Mouse (Mus musculus) liver, adult 10 weeks (tissue): ENCODE data around the gene Gpld1. TPM values are rescaled to one million over a fixed set of nuclear protein-coding genes. Genes with fewer than 3 reads are reported as not detected.

Experiments
- polyA plus RNA-seq: library from polyadenylated mRNA; stranded (reverse); fragments of 350-450 nt; fragmentation: Illumina TruSeq; extraction: RNeasy Lipid Tissue Mini Kit (QIAGEN cat#74804); gene quantifications from one replicate; pipeline ENCODE4 v1.2.3, GENCODE M21; 2014; ENCODE audit warnings: low read depth, low replicate concordance

Gene Gpld1
- polyA plus RNA-seq = 86.2 TPM

DNA sequence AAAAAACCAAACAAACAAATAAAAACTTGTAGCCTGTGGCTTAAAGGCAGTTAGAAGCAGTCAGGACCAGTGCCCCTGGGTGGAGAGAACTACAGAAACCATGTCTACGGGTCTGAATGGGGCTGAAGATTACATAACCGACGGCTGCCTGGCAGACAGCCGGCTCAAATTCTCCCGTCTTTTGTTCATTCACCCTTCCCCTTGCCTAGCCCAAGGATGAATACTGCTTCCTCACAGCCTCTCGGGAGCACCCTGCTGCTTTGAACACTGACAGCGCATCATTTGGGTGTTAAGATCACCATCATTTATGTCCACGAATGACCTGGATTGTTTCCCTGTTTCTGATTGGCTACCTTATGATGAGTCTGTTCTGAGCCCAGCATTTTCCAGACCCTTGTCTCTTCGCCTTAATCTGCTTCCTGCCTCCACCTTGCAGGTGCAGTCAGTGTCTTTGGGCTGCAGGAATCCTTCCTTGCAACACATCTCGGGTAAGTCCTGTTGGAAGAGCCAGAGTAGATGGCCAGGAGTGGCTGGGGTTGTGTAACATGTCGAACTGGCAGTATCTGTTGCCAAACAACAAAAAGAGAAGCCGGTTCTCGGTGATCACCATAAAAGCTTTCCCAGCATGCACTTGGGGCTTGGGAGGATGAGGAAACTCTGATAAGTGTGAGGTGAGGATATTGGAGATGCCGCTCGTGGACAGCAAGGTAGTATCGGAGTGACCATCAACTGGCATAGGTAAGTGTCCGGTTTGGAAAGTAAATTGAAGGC, at the start of gene Gpld1:
Gene Gpld1 (plus strand): TSS at position 641 of the 771 bp plus-strand sequence.

DNA sequence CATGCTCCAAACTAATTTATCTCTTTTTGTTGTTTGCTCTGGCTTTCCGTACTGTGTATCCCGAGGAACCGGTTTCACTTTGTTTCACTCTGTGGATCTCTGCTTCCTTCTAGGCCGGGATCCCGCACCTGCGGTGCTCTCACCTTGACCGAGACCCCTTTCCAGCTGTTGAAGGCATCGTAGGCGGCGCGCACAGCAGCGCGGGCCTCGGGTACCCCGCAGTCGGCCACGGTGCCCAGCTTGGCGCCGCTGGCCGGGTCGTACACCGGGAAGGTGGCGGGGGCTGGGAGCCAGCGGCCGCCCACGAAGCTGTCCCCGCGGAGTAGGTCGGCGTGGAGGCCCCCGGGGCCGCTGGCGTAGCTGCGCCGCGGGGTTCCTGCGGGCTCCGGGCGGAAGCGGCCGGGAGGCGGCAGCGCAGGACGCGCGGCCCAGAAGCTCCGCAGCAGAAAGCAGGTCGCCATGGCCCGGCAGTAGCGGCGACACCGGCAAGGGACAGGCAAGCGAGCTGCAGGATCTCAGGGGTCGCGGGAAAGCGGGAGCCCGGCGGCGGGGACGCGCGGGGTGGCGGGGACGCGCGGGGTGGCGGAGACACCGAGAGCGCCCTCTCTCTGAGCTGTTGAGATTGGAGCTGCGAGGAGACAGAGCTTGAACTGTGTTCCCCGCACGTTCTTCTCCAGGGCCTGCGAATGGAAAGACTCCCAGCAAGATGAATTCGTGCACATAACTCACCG, 5.7 kb upstream of the Gpld1 start, which contains the start of gene Aldh5a1:
Gene Aldh5a1 (minus strand): TSS at position 554 of the 731 bp plus-strand sequence.

DNA sequence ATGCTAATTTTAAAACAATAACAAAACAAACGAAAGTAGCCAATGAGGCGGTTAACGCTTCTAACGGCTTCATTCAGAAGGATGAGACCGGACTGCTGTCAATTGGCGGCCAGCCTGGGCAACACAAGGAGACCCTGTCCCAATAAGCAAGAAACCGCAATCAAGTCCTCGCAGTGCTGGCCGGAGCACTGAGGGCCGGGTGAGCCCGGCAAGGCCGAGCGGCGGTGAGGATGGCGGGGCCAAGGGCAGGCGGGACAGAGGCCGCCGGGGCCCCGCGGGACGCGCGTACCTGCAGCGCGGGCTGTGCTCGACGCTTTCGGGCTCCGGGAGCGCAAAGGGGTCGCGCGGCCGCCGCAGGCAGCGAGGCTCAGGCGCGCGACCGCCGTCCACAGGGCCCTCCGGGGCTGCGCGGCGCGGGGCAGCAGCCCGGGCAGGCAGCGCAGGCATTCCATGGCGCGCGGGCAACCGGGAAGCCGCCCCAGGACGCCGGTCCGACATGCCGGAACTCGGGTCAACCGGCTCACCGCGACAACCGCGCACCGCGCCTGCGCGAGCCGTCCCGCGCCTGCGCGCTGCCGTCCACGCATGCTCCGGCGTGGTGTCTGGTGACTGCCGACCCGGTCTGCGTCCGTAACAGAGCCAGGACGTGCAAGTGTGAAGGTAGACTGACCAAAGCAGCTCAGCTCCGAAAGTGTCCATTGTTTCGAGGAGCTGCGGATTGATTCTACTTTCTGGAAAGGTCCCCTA, 77.0 kb downstream of the Gpld1 start, which contains the start of gene Mrs2:
Gene Mrs2 (minus strand): TSS at position 587 of the 747 bp plus-strand sequence.

Other genes with a start within 250 kb of the Gpld1 start
- gene Armh2, start 201.9 kb upstream of the Gpld1 start, polyA plus RNA-seq = not detected
- 16.4 TPM for gene Gmnn, start 181.2 kb upstream of the Gpld1 start, polyA plus RNA-seq
- gene BC005537, start 141.5 kb upstream of the Gpld1 start, polyA plus RNA-seq = 162 TPM
- gene Acot13, start 111.6 kb upstream of the Gpld1 start, polyA plus RNA-seq = 128 TPM
- 82.7 TPM for gene Tdp2, start 111.5 kb upstream of the Gpld1 start, polyA plus RNA-seq
- gene D130043K22Rik, start 98.0 kb upstream of the Gpld1 start, polyA plus RNA-seq = 4.6 TPM
- gene Aldh5a1, start 5.5 kb upstream of the Gpld1 start, polyA plus RNA-seq = 33.8 TPM
- 7.8 TPM for gene Mrs2, start 77.2 kb downstream of the Gpld1 start, polyA plus RNA-seq
- 2.7 TPM for gene Dcdc2a, start 112.9 kb downstream of the Gpld1 start, polyA plus RNA-seq